In genomic region chr15:98093121-98094011, GRCm38 (mm10) we compare ENCODE assay signal across 8 mouse cellular contexts. TPM values are rescaled to one million over a fixed set of nuclear protein-coding genes. Genes with fewer than 3 reads are reported as not detected.
A peak's percentile ranks its signal among the peaks of the same experiment; 100 is the strongest.
DNase-seq lines count a peak whose midpoint lies in the region; ATAC-seq and TF ChIP-seq lines count a peak whose summit lies in the region.

Gene Senp1, minus strand, starts transcription at chr15:98093744.

- H3K4me3 ChIP-seq in ES-Bruce4 (ENCODE audit: low read depth, low read length), result peak within 1 kb of the TSS; percentile 82
- peak within 1 kb of the TSS; percentile 90 for H3K4me3 ChIP-seq in forebrain, embryonic 14.5 days (ENCODE audit: low read depth, low read length)
- peak within 1 kb of the TSS; percentile 69 for H3K4me3 ChIP-seq in lung, adult 2 months (replicated peaks; ENCODE audit: extremely low read depth, low read depth, low read length)

- H3K27me3 ChIP-seq in ES-Bruce4 (ENCODE audit: control insufficient read depth, insufficient read depth, low read length, poor library complexity, severe bottlenecking), result no peaks in the 10 kb centered on the region
- no peaks in the 10 kb centered on the region for H3K27me3 ChIP-seq in forebrain, embryonic 14.5 days (replicated peaks; ENCODE audit: control insufficient read depth, insufficient read depth, low read length)

- peak; percentile 87 for DNase-seq in forebrain, embryonic 14.5 days (ENCODE audit: low spot score)
- DNase-seq in heart, postnatal 14 days, result peak; percentile 90 to 91
- peak; percentile 84 to 91 for DNase-seq in layer of hippocampus, adult 18-20 months (ENCODE audit: low spot score in 2 of 2)
- peak; percentile 90 for DNase-seq in lung, adult 2 months
- DNase-seq in thymus, adult 18-20 months, result peak; percentile 82 to 89

- peaks cover 9% of the 10 kb centered on the region for H3K36me3 ChIP-seq in ES-Bruce4 (ENCODE audit: control insufficient read depth, insufficient read depth, low read length, poor library complexity, severe bottlenecking)
- H3K36me3 ChIP-seq in forebrain, embryonic 14.5 days (ENCODE audit: control insufficient read depth, insufficient read depth, low read length), result no peaks in the 10 kb centered on the region

- peak within 1 kb of the TSS; percentile 69 for H3K27ac ChIP-seq in ES-Bruce4 (ENCODE audit: insufficient read depth, low read length)
- peak within 1 kb of the TSS; percentile 94 for H3K27ac ChIP-seq in forebrain, embryonic 14.5 days (ENCODE audit: low read depth, low read length)

- no peak for TF ChIP-seq CTCF in ES-Bruce4 (IDR thresholded peaks at IDR 0.05; ENCODE audit: low read depth, low read length)
- no peak for TF ChIP-seq CTCF in lung, adult 2 months (IDR thresholded peaks at IDR 0.05; ENCODE audit: insufficient read depth, low read length)

- peak; percentile 18 for TF ChIP-seq POLR2A in ES-Bruce4 (IDR thresholded peaks at IDR 0.05; ENCODE audit: insufficient read depth, low read length)
- TF ChIP-seq POLR2A in lung, adult 2 months (IDR thresholded peaks at IDR 0.05; ENCODE audit: borderline replicate concordance, extremely low read depth, low read depth, low read length), result peak; percentile 84; the same call in 1 of the 2 replicates

- no peaks in the 10 kb centered on the region for H3K4me1 ChIP-seq in ES-Bruce4 (ENCODE audit: control insufficient read depth, insufficient read depth, low read length)
- no peaks in the 10 kb centered on the region; the same call in 1 of the 2 replicates for H3K4me1 ChIP-seq in forebrain, embryonic 14.5 days (ENCODE audit: control insufficient read depth, insufficient read depth, low read length)
- peaks cover 8% of the 10 kb centered on the region for H3K4me1 ChIP-seq in lung, adult 2 months (ENCODE audit: control insufficient read depth, insufficient read depth, low read length)

- TF ChIP-seq EP300 in ES-Bruce4 (IDR thresholded peaks at IDR 0.05; ENCODE audit: insufficient read depth, low read depth, low read length), result no peak

- peak within 1 kb of the TSS; percentile 92 for H3K9ac ChIP-seq in ES-Bruce4 (ENCODE audit: low read depth, poor library complexity, severe bottlenecking)
- peak within 1 kb of the TSS; percentile 89 for H3K9ac ChIP-seq in forebrain, embryonic 14.5 days (ENCODE audit: low read length)

- intact Hi-C loops in heart, postnatal 14 days (cut with DNase I), result loop anchor here (1.0 to 10.0 kb wide), 4 partner anchors 15 to 421 kb away; no protein-coding TSS in a partner anchor

- under 1% methylated on average over 56 of the region's 58 CpGs for WGBS in forebrain, embryonic 14.5 days
- 1% methylated on average over 57 of the region's 58 CpGs for WGBS in lung, adult 2 months

- peak; percentile 87 for ATAC-seq in cerebellum, adult (ENCODE audit: insufficient number of reproducible peaks, low FRiP score, low TSS enrichment)
- peak; percentile 91 for ATAC-seq in forebrain, embryonic 14.5 days
- peak; percentile 68 for ATAC-seq in neutrophil, adult 5-6 weeks (ENCODE audit: extremely low read depth, insufficient number of reproducible peaks, low FRiP score, poor library complexity, severe bottlenecking)

- H3K9me3 ChIP-seq in ES-Bruce4 (replicated peaks; ENCODE audit: control insufficient read depth, insufficient read depth, low read length, poor library complexity, severe bottlenecking), result no peaks in the 10 kb centered on the region
- H3K9me3 ChIP-seq in forebrain, embryonic 14.5 days (replicated peaks; ENCODE audit: control insufficient read depth, low read length), result no peaks in the 10 kb centered on the region

- peak within 1 kb of the TSS; percentile 66 for H3K4me2 ChIP-seq in forebrain, embryonic 14.5 days (ENCODE audit: low read length)

RNA-seq across cellular contexts. Expression of gene Senp1, which starts in this region (rescaled TPM):
- 69.2 and 70.6 TPM in 2 replicates for polyA plus RNA-seq in ES-Bruce4 (2011; ENCODE audit: insufficient read depth, insufficient read length, low read depth, missing spikeins)
- 21.7 and 24.8 TPM in 2 replicates for polyA plus RNA-seq in forebrain, embryonic 14.5 days (2014; fragmentation: Nextera tagmentation; extraction: Ambion mirVana)
- total RNA-seq in heart, postnatal 14 days (2021), result 10 to 100 TPM; 12.9 to 13.7 TPM
- total RNA-seq in layer of hippocampus, adult 18-20 months (2021), result 10 to 100 TPM; 12.4 to 13.2 TPM
- 8.7 and 13.1 TPM in 2 replicates for polyA plus RNA-seq in lung, adult 2 months (2012; rRNA removed)
- 57.2 and 67.4 TPM in 2 replicates for total RNA-seq in neutrophil, adult 5-6 weeks (2017)

Comparison
In these comparisons a context has a peak if more than half of its experiments do, and no peak if none do; other contexts are left out.
1. Peak in every context shown above with its lines: DNase-seq, ATAC-seq, H3K4me3 ChIP-seq and H3K27ac ChIP-seq.